Mouse (Mus musculus) cerebellum, adult 2 months (tissue): ENCODE measurements around the gene Cfap61.

ENCODE experiments used
- CTCF ChIP-seq: fragments of 200-500 bp; IDR thresholded peaks from 2 replicates; pipeline ENCODE4 v1.5.1; 2011; ENCODE audit warnings: low read depth, mild to moderate bottlenecking, control low read depth, low read length, moderate library complexity, borderline replicate concordance; ENCODE audit not compliant: insufficient read depth
- POLR2A ChIP-seq: fragments of 200-500 bp; IDR thresholded peaks from 2 replicates; pipeline ENCODE4 v1.6.1; 2011; ENCODE audit warnings: low read length, control low read depth, borderline replicate concordance; ENCODE audit not compliant: insufficient read depth

- TF ChIP-seq CTCF (no peak), POLR2A (no peak)
Observed at GRCm38 (mm10) chr2:146073300-146073699, 138.7 kb downstream of the Cfap61 start.
